Mouse (Mus musculus) layer of hippocampus, adult 6 months (tissue): ENCODE results near the gene Naga. TPM values are rescaled to one million over a fixed set of nuclear protein-coding genes. Genes with fewer than 3 reads are reported as not detected.

Experiments
- long read RNA-seq, 2 experiments: library from polyadenylated mRNA; unstranded; transcript quantifications; one replicate each; pipeline ENCODE4 v2.0.0; 2019 to 2020
- polyA plus RNA-seq: library from polyadenylated mRNA; unstranded; fragments of <200 nt; fragmentation: Nextera tagmentation; gene quantifications from 2 replicates; pipeline ENCODE4 v1.2.3, GENCODE M21; 2021

Naga gene
- 32.4 and 37.4 TPM in 2 replicates for polyA plus RNA-seq
- long read RNA-seq, experiment 1, transcript Naga-201 (10 exons, 1,913 nt), result major isoform, 46 of 54 reads
- long read RNA-seq, experiment 1, partial matches to known transcripts, result 3 of 54 reads
- long read RNA-seq, experiment 1, other reads (novel, unspliced or antisense), result 3 of 54 reads
- long read RNA-seq, experiment 2, transcript Naga-201 (10 exons, 1,913 nt), result major isoform, 70 of 98 reads
- long read RNA-seq, experiment 2, partial matches to known transcripts, result 3 of 98 reads
- long read RNA-seq, experiment 2, other reads (novel, unspliced or antisense), result 21 of 98 reads

DNA sequence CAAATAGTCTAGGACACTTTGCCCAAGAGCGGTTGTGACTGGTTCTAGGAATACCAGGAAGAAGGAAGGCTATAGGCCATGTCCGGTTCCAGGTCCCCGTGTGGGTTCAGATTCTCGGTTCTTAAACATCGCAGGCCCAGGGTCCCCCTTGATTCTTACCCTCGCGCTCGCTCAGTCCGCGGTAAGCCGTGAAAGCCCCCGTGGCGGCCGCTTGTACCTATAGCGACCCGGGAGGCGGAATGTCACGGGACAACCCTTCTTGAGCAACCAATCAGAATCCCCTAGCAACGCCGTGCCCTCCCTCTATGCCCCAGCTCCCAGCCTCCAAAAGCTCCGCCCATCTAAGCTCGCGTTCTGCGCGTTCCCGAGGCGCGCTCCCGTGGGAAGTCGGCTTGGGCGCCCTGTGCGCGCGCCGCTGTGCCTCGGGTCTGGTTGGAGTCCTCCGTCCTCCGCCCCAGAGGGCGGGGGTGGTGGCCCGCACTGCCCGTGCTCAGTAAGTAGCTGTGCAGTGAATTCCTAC is at the start of gene Naga, which contains the start of the genes Pheta2 and Smdt1:
TSS of gene Naga (minus strand) at position 333 of the 520 bp plus-strand sequence.
TSS of gene Pheta2 (plus strand) at position 350 of the 520 bp plus-strand sequence.
TSS of gene Smdt1 (plus strand) at position 367 of the 520 bp plus-strand sequence.

DNA sequence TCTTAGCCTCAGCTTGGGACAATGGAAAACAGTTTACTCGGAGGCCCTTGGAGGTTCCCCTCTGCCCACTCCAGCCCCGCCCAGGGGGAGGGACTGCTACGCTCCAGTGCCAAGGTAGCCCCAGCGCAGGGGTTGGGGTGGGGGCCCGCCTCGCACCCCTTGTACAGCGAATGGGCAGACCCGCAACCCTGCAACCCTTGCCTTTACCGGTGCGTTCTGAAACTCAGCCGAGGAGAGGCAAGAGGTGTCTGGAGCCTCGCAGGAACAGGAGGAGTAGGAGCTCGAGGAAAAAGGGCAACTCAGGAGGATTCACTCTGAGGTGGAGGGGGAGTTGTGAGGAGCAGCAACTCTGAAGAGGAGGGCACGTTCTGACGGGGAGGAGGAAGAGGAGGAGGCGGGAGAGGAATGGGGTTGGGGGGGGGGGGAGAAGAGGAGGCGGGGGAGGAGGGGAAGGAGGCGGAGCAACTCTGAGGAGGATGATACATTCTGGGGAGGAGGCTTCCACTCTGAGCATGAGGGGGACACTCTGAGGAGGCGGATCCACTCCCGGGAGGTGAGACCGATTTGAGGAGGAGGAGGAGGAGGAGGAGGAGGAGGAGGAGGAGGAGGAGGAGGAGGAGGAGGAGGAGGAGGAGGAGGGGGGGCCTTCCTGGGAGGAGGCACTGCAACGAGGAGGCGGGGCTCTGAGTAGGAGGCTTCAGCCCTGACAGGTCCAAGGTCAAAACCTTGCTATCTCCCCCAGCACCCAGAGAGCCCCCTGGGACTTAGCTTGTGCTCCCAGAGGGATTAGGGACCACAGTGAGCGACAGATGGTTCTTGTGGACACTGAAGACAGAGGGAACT is 41.4 kb upstream of the Naga start, which contains the start of gene Cyp2d22:
TSS of gene Cyp2d22 (minus strand) at position 390 of the 843 bp plus-strand sequence.

DNA sequence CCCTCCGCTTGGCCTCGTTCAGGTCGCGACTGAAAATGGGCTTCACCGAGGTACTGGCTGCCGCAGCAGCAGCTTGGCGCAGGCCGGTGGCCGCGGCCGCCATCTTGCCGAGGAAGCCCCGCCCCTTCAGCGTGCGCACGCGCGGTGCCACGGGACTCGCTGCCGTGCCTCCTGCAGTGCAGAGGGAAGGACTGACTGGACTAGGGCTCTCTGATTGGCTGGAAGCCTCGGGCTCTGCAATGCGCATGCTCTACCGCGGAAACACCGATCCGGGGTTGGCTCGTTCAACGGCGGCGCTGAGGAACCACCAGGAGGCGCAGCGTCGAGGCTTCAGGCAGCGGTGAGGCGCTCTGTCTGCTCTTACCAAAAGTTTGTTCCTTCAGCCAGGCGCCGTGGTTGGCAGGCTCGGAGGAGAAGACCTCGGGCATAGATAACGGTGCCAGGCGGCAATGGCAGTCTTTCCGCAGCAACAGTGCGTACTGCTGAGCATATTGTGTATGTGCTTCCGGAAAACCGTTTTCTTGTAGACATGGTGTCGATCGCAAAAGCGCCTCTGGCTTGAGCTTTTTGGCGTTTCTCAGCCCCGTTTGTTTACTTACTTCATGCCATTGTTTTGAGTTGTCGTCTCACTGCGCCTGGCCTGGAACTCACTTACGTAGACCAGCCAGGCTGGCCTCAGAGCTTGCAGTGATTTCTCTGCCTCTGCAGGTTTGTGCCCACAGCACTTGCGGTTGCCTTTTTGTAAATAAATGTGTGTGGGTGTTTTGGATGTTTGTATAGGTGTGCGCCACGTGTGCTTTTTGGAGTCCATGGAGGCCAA is 15.6 kb upstream of the Naga start, which contains the start of gene Ndufa6:
TSS of gene Ndufa6 (minus strand) at position 197 of the 820 bp plus-strand sequence.

GRCm38 (mm10) chr15:82298764-82299561 is 39.8 kb downstream of the Naga start, which contains the start of gene Wbp2nl:
Wbp2nl (plus strand) TSS chr15:82298954.

Other genes starting within 250 kb of the Naga start
- gene Ccdc134, start 211.0 kb downstream of the Naga start, polyA plus RNA-seq, result 5.4 and 5.5 TPM in 2 replicates
- 50.4 and 52.5 TPM in 2 replicates for gene Srebf2, start 191.7 kb downstream of the Naga start, polyA plus RNA-seq
- gene Shisa8, start 126.1 kb downstream of the Naga start, polyA plus RNA-seq, result 0.77 and 0.94 TPM in 2 replicates
- 0.36 and 0.52 TPM in 2 replicates for gene Tnfrsf13c, start 114.6 kb downstream of the Naga start, polyA plus RNA-seq
- 16.3 and 17.6 TPM in 2 replicates for gene Cenpm, start 94.2 kb downstream of the Naga start, polyA plus RNA-seq
- gene 1500009C09Rik, start 86.5 kb downstream of the Naga start, polyA plus RNA-seq, result 24.5 and 34.8 TPM in 2 replicates
- 85.2 and 107 TPM in 2 replicates for gene Sept3, start 64.0 kb downstream of the Naga start, polyA plus RNA-seq
- gene Wbp2nl, start 40.0 kb downstream of the Naga start, polyA plus RNA-seq, result not detected in 2 replicates
- gene Pheta2, start within 50 bp of the Naga start, polyA plus RNA-seq, result 0.64 and 0.84 TPM in 2 replicates
- gene Smdt1, start within 50 bp of the Naga start, polyA plus RNA-seq, result 902 and 958 TPM in 2 replicates
- 900 and 946 TPM in 2 replicates for gene Ndufa6, start 15.4 kb upstream of the Naga start, polyA plus RNA-seq
- gene Cyp2d22, start 41.3 kb upstream of the Naga start, polyA plus RNA-seq, result 17.5 and 27.3 TPM in 2 replicates
- gene Cyp2d11, start 55.1 kb upstream of the Naga start, polyA plus RNA-seq, result not detected in 2 replicates
- not detected in 2 replicates for gene Cyp2d10, start 68.3 kb upstream of the Naga start, polyA plus RNA-seq
- not detected in 2 replicates for gene Cyp2d9, start 94.5 kb upstream of the Naga start, polyA plus RNA-seq
- gene Cyp2d12, start 216.1 kb upstream of the Naga start, polyA plus RNA-seq, result not detected in 2 replicates